Comparison of ENCODE assay signal across 8 mouse cellular contexts in genomic region chr13:43560458-43561411, GRCm38 (mm10). TPM values are rescaled to one million over a fixed set of nuclear protein-coding genes. Genes with fewer than 3 reads are reported as not detected.
A peak's percentile ranks its signal among the peaks of the same experiment; 100 is the strongest.
DNase-seq lines count a peak whose midpoint lies in the region; ATAC-seq lines count a peak whose summit lies in the region.

No protein-coding gene starts in this region.

- DNase-seq in embryo, embryonic 10 days (ENCODE audit: low spot score): peak; percentile 52
- peak; percentile 32 for DNase-seq in yolk sac, embryonic 10.5 days (ENCODE audit: low spot score)
- DNase-seq in layer of hippocampus, adult 9-10 months (ENCODE audit: low spot score): no peak

- H3K27me3 ChIP-seq in erythroblast, embryonic 14.5 days (ENCODE audit: control insufficient read depth): peaks cover 14% of the 10 kb centered on the region
- no peaks in the 10 kb centered on the region for H3K27me3 ChIP-seq in heart, embryonic 12.5 days (replicated peaks)
- no peaks in the 10 kb centered on the region for H3K27me3 ChIP-seq in kidney, embryonic 16.5 days (ENCODE audit: insufficient read depth, low read length)

- peak overlapping the region; percentile 95 for H3K27ac ChIP-seq in heart, embryonic 12.5 days (ENCODE audit: poor library complexity, severe bottlenecking)
- peak overlapping the region; percentile 96 for H3K27ac ChIP-seq in kidney, embryonic 16.5 days (ENCODE audit: low read length)
- H3K27ac ChIP-seq in macrophage: peak overlapping the region; percentile 91

- peaks cover 37% of the 10 kb centered on the region for H3K79me2 ChIP-seq in macrophage (ENCODE audit: inconsistent target)

- peak overlapping the region; percentile 87 for H3K4me3 ChIP-seq in erythroblast, embryonic 14.5 days (replicated peaks)
- peak overlapping the region; percentile 79 for H3K4me3 ChIP-seq in heart, embryonic 12.5 days
- peak overlapping the region; percentile 83 for H3K4me3 ChIP-seq in kidney, embryonic 16.5 days (ENCODE audit: low read length)
- peak overlapping the region; percentile 54 for H3K4me3 ChIP-seq in macrophage (ENCODE audit: inconsistent target)

- WGBS in heart, embryonic 12.5 days: 10% methylated on average over 18 of the region's 18 CpGs
- WGBS in kidney, embryonic 16.5 days: 6% methylated on average over 18 of the region's 18 CpGs
- WGBS in macrophage (ENCODE audit: missing documents): 0% methylated on average over 18 of the region's 18 CpGs

- H3K4me2 ChIP-seq in heart, embryonic 12.5 days: peak overlapping the region; percentile 74
- peak overlapping the region; percentile 90 for H3K4me2 ChIP-seq in kidney, embryonic 16.5 days (replicated peaks; ENCODE audit: low read depth, low read length)

- H3K9me3 ChIP-seq in erythroblast, embryonic 14.5 days (ENCODE audit: control insufficient read depth, low read length): no peaks in the 10 kb centered on the region
- H3K9me3 ChIP-seq in heart, embryonic 12.5 days (replicated peaks): no peaks in the 10 kb centered on the region
- H3K9me3 ChIP-seq in kidney, embryonic 16.5 days (ENCODE audit: low read length): no peaks in the 10 kb centered on the region

- H3K36me3 ChIP-seq in erythroblast, embryonic 14.5 days (ENCODE audit: control insufficient read depth): no peaks in the 10 kb centered on the region
- H3K36me3 ChIP-seq in heart, embryonic 12.5 days: no peaks in the 10 kb centered on the region
- H3K36me3 ChIP-seq in kidney, embryonic 16.5 days (ENCODE audit: insufficient read depth, low read length): no peaks in the 10 kb centered on the region
- no peaks in the 10 kb centered on the region for H3K36me3 ChIP-seq in macrophage (ENCODE audit: inconsistent target)

- peak overlapping the region; percentile 78 for H3K9ac ChIP-seq in heart, embryonic 12.5 days
- peak overlapping the region; percentile 88 for H3K9ac ChIP-seq in kidney, embryonic 16.5 days (replicated peaks; ENCODE audit: low read length)

- ATAC-seq in erythroblast, adult 5-6 weeks (replicated peaks; ENCODE audit: low FRiP score, poor library complexity, severe bottlenecking): no peak
- no peak for ATAC-seq in heart, embryonic 12.5 days (ENCODE audit: insufficient number of reproducible peaks, low FRiP score)
- peak; percentile 40 for ATAC-seq in kidney, embryonic 16.5 days (ENCODE audit: low FRiP score, low TSS enrichment)

- peaks cover 49% of the 10 kb centered on the region for H3K4me1 ChIP-seq in erythroblast, embryonic 14.5 days (ENCODE audit: control insufficient read depth)
- peaks cover 27% of the 10 kb centered on the region for H3K4me1 ChIP-seq in heart, embryonic 12.5 days (replicated peaks)
- H3K4me1 ChIP-seq in kidney, embryonic 16.5 days (ENCODE audit: insufficient read depth, low read length): peaks cover 18% of the 10 kb centered on the region

RNA-seq across cellular contexts. Expression of gene Mcur1, which starts 0.7 kb away (rescaled TPM):
- 0.23 and 0.30 TPM in 2 replicates for polyA plus RNA-seq in erythroblast, embryonic 14.5 days (2012)
- 3.8 and 7.5 TPM in 2 replicates for total RNA-seq in erythroblast, adult 5-6 weeks (2015; ENCODE audit: low replicate concordance)
- total RNA-seq in erythroblast, adult 5-6 weeks (2017; ENCODE audit: low replicate concordance): 3.0 and 9.2 TPM in 2 replicates
- 18.2 and 19.7 TPM in 2 replicates for polyA plus RNA-seq in heart, embryonic 12.5 days (2016; fragmentation: Nextera tagmentation; extraction: Ambion mirVana)
- 22.2 and 23.0 TPM in 2 replicates for polyA plus RNA-seq in kidney, embryonic 16.5 days (2015; fragmentation: Nextera tagmentation; extraction: Ambion mirVana)
- total RNA-seq in macrophage (2018; cell fraction: chromatin; rRNA removed): 10 to 100 TPM in 25 of 26 experiments, 1 to 10 TPM in 1; 8.7 to 88.5 (median 50.2) TPM
- 10 to 100 TPM; 31.4 to 49.8 (median 38.5) TPM for total RNA-seq in macrophage (2018; cell fraction: cytosol; rRNA removed)
- total RNA-seq in macrophage (2018; cell fraction: nucleus; rRNA removed): 10 to 100 TPM; 12.0 to 66.7 (median 41.0) TPM
- 27.6 to 32.3 TPM (median 29.1 TPM) in 3 replicates for polyA plus RNA-seq in macrophage (2018)

RNA-seq across cellular contexts. Expression of gene Rnf182, which starts 54.8 kb away (rescaled TPM):
- not detected in 2 replicates for polyA plus RNA-seq in erythroblast, embryonic 14.5 days (2012)
- total RNA-seq in erythroblast, adult 5-6 weeks (2015; ENCODE audit: low replicate concordance): not detected in 2 replicates
- not detected in 2 replicates for total RNA-seq in erythroblast, adult 5-6 weeks (2017; ENCODE audit: low replicate concordance)
- 1.7 and 2.7 TPM in 2 replicates for polyA plus RNA-seq in heart, embryonic 12.5 days (2016; fragmentation: Nextera tagmentation; extraction: Ambion mirVana)
- polyA plus RNA-seq in kidney, embryonic 16.5 days (2015; fragmentation: Nextera tagmentation; extraction: Ambion mirVana): 1.6 and 3.2 TPM in 2 replicates
- total RNA-seq in macrophage (2018; cell fraction: chromatin; rRNA removed): not detected
- total RNA-seq in macrophage (2018; cell fraction: cytosol; rRNA removed): under 1 TPM in 1 of 26 experiments, not detected in 25; 0.05 TPM
- total RNA-seq in macrophage (2018; cell fraction: nucleus; rRNA removed): not detected
- not detected in 3 replicates for polyA plus RNA-seq in macrophage (2018)

Comparison
In these comparisons a context has a peak if more than half of its experiments do, and no peak if none do; other contexts are left out.
1. RNA of gene Mcur1, which starts 0.7 kb away (polyA plus RNA-seq): 27.6 to 32.3 TPM in macrophage, 22.2 to 23.0 TPM in kidney, embryonic 16.5 days and 18.2 to 19.7 TPM in heart, embryonic 12.5 days; 0.23 to 0.30 TPM in erythroblast, embryonic 14.5 days; every median in the first group is over 10 times any median in the second.
2. Peak in every context shown above with its lines, with median percentiles within 50 percentile points of each other: H3K4me3 ChIP-seq and H3K27ac ChIP-seq.